Mouse (Mus musculus) spleen, embryonic (tissue): ENCODE measurements around the gene Kdelc1.

Experiments
- CTCF ChIA-PET: fragments of 350-600 bp; sonication (Branson Sonifier 250); formaldehyde crosslinking; loops from one replicate; lab custom pipeline; 2022; lab: Charles Lee

The Kdelc1 gene

DNA sequence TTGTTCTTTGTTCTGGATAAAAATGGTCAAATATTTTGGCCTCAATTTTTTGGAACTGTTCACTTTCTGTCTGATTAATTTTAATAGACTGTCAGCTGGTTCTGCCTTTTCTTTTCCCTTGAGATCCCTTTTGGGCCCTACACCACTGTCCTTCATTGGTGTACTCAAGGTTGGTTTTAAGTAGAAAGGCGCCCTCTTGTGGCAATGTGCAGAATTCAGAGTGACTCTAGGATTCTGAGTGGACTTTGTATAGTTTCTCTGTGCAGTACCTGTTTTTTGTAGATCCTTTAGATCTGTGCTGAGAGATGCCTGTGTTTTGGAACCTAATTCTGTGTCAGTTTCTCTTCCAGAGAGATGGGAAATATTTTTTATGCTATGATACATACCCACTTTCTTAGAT is 54.0 kb downstream of the Kdelc1 start:
- CTCF ChIA-PET = no interaction called here

DNA sequence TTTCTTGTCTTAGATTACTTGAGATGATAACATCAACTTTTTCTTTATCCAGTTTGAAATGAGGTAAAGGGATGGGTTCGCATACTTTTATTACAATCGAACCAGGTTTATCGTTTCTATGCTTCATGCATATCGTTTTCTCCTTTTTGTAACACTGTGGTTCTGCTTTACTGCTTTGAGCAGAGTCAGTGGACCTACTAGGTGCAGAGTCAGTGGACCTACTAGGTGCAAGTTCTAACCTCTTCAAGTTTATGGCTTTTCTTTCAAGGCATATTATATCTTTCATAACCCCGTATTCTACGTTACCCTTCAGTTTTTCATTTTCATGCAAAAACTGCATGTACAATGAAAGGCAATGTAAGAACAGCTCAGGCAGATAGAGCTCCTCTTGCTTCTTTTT is 55.2 kb downstream of the Kdelc1 start:
- CTCF ChIA-PET = no interaction called here

DNA sequence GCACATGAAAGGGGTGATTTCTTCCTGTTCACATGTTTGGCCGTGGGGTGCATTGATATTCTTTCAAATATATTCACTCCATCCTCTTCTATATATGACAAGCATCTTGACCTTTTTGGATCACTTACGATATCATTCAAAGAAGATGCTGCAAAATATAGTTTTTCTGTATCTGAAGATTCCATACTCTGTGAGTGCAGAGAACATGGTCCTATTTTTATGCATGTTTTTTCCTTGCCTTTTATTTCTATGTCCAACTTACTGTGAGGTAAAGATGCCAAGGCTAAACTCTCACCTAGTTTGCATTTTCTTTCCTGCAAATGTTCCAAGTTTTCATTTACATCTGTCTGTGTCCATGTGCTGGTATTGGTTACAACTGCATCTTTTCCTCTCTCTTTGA is 56.8 kb downstream of the Kdelc1 start, which contains the start of gene Gm8251:
TSS of gene Gm8251 (minus strand) at position 101 of the 400 bp plus-strand sequence.
- CTCF ChIA-PET = no interaction called here

DNA sequence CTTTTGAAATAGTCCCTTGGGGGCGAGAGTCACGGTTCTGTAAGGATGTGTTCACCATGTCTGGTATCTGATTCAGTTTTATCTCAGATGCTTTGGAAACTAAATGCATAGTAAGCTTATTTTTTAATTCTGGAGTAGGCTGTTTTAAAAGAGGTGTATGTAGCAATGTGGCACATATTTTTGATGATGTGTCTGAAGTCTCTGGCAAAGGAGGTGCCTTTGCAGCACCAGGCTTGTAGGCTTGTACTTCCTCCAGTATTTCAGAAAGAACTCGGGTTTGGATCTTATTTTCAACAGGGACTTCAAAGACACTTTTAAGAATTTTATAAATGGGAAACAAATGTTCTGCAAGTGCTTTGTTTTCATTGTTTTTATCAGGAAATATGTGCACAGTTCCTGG is 60.8 kb downstream of the Kdelc1 start:
- CTCF ChIA-PET = no interaction called here
